Mouse (Mus musculus) left cerebral cortex, adult 8-10 months (tissue): ENCODE results near the gene Dpagt1. TPM values are rescaled to one million over a fixed set of nuclear protein-coding genes. Genes with fewer than 3 reads are reported as not detected.
A peak's percentile ranks its signal among the peaks of the same experiment; 100 is the strongest.
"Not testable (repeated sequence)": the region's sequence is repeated elsewhere in the genome, so short reads cannot be mapped to it uniquely, and the experiment has no call there.

Experiments used
- DNase-seq, 2 experiments: peaks; one replicate each; pipeline ENCODE4 v3.0.0; 2022; ENCODE audit warnings: low spot score in 2 of 2
- total RNA-seq, 4 experiments: library from RNA; stranded (reverse); gene quantifications; 2 replicates each; pipeline ENCODE4 v1.2.4; 2022

Gene Dpagt1
- total RNA-seq, 4 experiments from 2014 or later, result 15.2 to 16.9 (median 16.5) TPM

DNA sequence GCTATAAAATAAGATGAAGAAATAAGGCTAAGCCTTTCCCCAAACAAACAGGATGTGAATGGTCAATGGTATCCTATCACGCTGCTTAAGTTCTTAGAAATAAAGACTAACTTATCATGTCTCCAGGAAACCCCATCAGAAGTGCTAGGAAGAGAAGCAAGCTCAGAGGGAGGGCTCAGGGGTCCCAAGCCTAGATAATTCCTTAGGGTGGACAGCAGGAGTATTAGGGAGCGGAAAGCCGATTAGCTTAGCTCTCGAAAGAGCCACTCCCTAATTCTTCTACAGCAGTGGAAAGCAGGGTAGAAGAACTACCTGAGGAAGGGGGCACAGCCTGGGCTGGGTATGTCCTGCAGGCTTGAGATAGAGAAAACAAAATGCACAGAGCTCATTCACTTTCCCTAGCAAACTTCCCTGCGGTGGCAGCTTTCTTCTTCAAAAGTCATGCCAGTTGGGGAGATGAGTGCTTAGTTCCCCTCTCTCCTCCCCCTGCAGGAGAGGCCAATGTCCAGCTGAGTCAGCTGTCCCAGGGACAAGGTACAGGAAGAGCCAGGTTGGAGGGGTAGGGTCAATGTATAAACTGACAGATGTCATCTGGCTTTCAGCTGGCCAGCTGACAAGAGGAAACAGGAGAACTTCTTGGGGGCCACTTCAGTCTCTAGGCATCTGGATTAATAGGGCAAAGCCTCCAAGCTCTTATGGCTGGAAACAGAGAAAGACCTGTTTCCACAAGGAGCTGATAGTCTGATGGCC lies 7.6 kb upstream of the Dpagt1 start:
- no peak for DNase-seq

- DNase-seq, result no peak
Observed at GRCm38 (mm10) chr9:44318826-44319095, 7.1 kb upstream of the Dpagt1 start.

- DNase-seq, result no peak
Observed at GRCm38 (mm10) chr9:44319105-44319886, 6.5 kb upstream of the Dpagt1 start.

DNA sequence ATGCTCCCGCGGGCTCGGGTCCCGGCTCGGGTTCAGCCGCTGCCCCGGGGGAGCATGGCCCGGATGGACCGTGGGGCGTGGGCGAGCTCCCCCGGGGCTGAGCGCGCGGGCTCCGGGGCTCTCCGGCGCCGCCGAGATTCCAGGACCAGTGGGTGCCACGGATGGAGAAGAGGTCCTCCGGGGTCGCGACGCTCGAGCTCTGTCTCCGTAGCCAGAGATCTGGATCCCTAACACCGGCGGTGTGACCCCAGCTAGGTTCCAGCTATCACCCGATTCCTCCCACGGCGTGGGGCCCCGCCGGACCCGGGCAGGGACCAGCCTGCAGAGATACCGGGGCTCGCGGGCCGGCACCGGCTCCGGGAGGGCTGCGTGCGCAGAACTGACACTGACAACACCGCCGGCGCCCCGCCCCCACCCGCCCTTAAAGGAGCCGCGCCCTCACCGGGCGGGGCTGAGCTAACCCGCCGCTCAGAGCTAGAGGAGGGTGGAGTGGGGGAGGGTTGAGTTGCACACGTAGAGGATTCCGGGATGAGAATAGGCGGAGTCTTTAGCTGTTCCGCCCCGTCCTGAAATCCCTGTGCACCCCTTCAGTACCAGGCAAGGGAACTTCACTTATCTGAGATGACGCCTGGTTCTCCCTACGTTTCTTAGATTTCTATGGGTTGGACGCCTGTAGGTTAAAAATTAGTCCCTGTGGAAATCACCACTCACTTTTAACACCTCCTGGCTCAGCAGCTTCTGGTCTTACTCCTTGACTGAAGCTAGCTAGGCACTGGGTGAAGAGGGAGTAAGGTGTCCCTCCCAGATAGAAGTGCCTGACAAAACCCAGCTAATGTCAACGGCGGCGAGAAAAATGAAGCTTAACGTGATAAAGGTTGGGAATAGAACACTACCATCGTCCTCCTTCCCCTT lies 5.7 kb upstream of the Dpagt1 start, which contains the start of gene C2cd2l:
TSS of gene C2cd2l (minus strand) at position 399 of the 912 bp plus-strand sequence.
- DNase-seq, result peak; percentile 68 to 95

DNA sequence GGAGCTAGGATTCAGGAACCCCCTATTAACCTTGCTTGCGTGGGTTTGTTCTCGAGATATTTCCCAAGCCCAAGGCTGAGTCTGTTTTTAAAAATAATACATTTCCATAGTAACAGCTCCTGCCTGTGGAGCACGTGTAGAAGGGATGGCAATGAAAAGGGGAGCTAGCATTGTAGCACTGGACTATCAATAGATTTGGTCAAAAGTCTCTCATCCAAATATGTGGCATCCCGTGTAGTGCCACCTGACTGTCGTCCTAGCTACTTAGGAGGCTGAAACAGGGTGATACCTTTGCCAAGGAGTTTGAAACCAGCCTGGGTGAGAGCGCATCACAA lies 5.1 kb upstream of the Dpagt1 start:
- DNase-seq, result peak in 1 of 2 experiments; percentile 55

DNA sequence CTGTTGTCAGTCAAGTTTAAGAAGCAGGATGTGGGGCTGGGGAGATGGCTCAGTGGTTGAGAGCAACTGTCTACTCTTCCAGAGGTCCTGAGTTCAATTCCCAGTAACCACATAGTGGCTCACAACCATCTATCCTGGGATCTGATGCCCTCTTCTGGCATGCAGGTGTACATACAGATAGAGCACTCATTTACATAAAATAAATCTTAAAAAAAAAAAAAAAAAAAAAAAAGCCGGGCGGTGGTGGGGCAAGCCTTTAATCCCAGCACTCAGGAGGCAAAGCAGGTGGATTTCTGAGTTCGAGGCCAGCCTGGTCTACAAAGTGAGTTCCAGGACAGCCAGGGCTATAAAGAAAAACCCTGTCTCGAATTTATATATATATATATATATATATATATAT lies 2.2 kb upstream of the Dpagt1 start:
- not testable (repeated sequence) for DNase-seq

GRCm38 (mm10) chr9:44324147-44324546 lies 1.7 kb upstream of the Dpagt1 start:
- no peak for DNase-seq

DNA sequence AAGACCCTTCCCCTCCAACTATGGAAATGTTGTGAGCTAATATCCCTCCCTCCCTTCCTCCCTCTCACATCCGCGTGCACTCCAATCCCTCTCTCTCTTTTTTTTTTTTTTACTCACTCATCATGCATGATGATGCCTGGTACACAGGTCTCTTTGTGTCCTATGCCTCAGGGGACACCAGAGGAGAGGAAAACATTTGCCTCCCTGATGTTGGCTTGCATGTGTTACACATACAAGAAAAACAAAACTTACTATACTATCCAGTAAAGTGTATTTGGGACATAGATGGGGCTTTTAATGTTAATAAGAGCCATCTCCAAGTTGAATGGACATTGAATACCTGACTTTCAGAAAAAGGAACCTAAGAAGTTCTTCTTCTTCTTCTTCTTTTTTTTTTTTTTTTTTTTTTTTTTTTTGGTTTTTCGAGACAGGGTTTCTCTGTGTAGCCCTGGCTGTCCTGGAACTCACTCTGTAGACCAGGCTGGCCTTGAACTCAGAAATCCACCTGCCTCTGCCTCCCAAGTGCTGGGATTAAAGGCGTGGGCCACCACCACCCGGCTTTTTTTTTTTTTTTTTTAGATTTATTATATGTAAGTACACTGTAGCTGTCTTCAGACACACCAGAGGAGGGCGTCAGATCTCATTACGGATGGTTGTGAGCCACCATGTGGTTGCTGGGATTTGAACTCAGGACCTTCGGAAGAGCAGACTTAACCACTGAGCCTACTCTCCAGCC lies 619 bp upstream of the Dpagt1 start:
- not testable (repeated sequence) for DNase-seq

DNA sequence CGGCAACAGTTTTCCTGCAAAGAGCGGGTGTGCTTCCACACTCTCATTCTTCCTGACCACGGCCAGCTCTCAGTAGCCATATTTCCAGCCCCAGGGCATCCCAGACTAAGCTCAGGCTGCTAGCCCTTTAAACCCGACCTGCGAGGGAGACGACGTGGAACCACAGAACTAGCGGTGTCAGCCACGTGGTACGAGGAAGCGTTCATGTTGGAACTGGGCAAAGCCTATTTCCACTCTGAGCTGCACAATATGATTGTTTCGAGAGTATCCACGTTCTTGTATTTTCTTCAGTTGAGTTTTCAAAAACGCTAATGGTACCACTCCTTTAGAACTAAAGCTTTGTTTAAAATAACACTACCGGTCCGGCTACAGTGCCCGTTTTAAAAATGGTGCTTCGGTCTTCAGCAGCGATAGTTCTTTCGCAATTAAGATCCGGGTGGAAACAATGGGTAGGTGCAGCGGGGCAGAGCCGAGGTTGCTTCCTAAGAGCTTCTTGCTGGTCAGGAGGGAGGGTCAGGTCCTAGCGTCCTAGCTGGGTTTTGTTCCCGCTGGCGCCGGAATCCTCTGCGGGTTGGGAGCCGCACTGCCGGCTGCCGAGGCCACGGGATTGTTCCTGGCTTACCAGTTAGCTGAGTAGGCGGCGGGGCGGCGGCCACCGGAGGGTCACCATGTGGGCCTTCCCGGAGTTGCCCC lies 698 bp downstream of the Dpagt1 start:
- DNase-seq, result peak; percentile 78 to 82

DNA sequence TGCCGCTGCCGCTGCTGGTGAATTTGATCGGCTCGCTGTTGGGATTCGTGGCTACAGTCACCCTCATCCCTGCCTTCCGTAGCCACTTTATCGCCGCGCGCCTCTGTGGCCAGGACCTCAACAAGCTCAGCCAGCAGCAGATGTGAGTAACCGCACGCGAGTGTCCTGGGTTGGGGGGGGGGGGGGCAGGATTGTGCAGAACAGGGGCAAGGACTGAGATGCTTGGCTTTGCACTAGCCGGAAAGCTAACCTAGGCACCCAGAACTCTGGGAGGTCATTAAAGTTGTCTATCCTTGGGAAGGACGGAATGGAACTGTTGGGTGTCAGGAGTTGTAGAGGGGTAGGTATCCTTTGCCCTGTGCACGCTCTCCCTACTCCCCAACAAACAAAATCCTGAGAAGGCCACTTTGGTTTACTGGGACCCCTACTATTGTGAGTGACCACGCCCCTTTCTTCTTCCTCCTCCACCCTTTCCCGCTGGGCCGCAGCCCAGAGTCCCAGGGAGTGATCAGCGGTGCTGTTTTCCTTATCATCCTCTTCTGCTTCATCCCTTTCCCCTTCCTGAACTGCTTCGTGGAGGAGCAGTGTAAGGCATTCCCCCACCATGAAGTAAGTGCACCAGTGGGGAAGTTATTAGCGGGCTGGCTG lies 1.4 kb downstream of the Dpagt1 start:
- DNase-seq, result no peak

DNA sequence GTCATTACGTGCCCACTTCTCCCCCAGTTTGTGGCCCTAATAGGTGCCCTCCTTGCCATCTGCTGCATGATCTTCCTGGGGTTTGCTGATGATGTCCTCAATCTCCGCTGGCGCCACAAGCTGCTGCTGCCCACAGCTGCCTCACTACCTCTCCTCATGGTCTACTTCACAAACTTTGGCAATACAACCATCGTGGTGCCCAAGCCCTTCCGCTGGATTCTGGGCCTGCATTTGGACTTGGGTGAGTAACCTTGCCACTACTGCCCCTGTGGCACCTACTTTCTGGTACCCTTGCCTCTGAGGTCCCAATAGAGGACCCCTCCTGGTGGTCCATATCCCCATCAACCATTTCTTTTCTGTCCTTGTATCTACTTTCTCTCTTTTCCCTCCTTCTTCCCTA lies 2.1 kb downstream of the Dpagt1 start:
- DNase-seq, result no peak

DNA sequence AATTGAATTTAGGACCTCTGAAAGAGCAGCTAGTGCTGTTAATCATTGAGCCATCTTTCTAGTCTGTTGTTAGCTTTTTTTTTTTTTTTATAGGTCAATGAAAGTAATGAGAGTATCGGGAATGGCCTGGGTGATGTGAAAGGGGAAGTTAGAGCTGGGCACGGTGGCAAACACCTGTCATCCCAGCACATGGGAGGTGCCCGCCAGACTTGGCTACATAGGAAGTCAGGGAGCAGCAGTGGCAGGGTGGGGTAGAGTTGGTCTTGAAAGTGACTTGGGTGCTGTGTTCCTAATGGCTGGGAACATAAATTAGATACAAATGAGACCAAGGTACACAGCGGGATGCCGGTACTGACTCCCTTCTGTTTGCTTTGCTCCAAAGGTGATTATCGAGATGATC lies 4.9 kb downstream of the Dpagt1 start:
- no peak for DNase-seq

DNA sequence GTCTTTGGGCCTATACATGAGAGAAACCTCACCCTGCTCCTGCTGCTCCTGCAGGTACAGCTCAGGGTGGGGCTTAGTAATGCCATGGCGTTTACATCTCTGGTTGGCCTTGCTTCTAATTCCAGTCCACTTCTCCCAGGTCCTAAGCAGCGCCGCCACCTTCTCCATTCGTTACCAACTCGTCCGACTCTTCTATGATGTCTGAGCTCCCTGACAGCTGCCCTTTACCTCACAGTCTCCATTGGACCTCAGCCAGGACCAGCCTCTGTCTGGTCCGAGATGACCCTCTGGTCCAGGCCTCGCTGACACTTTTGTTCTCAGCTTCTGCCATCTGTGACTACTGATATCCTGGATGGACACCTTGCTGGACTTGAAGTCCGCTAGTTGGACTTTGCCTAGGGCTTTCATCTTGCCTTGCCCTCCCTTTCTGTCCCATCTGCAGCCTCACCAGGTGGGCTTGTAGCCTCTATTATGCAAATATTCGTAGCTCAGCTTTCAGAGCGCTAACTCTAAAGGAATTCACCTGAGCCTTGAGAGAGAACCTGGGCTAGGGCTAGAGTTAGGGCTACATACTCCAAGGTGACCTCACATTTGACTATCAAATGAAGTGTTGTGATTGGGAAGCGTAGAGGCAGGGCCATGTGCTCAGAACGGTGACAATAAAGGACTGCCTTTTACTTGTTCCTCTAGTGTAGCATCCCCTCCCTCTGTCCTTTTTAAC lies 7.3 kb downstream of the Dpagt1 start:
- DNase-seq, result no peak

DNA sequence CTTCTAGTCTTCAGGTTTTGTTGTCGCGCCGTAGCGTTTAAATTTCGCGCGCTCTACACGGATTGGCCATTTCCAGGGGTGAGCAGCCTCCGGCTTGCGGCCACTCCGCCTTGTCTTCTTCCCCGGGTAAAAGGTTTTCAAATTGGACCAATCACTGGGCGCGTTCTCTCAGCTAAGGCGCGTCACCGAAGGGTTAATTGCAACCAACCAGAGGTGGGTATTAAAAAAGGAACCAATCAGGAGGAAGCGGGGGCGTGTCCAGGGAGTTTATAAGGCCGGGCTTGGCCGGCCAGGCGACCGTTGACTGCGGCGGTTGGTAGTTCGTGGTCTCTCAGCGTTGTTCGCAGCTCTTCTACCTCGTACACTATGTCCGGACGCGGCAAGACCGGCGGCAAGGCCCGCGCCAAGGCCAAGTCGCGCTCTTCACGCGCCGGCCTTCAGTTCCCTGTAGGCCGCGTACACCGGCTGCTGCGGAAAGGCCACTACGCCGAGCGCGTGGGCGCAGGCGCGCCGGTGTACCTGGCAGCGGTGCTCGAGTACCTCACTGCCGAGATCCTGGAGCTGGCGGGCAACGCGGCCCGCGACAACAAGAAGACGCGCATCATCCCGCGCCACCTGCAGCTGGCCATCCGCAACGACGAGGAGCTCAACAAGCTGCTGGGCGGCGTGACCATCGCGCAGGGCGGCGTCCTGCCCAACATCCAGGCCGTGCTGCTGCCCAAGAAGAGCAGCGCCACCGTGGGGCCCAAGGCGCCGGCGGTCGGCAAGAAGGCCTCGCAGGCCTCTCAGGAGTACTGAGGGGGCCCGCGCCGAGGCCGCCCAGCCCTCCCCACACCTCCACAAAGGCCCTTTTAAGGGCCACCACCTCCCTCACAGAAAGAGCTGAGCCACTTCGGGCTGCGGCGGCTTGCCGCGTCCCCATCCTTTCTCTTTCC lies 8.8 kb downstream of the Dpagt1 start, which contains the start of gene H2afx:
TSS of gene H2afx (plus strand) at position 299 of the 935 bp plus-strand sequence.
- DNase-seq, result peak; percentile 99

GRCm38 (mm10) chr9:44335331-44336092 lies 9.7 kb downstream of the Dpagt1 start:
- no peak for DNase-seq

DNA sequence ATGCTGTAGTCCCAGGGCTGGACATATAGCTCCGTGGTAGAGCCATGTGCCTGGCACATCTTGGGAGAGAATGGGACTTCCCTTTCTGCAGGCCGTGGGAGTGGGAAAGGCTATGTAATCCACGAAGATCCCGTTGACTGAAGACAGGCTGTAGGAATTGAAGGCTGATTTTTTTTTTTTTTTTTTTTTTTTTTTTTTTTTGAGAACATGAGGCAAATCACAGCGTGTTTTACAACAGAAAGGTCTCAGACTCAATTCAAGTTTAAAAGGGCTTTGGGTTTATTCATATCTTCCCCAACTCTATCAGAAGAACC lies 10.2 kb downstream of the Dpagt1 start:
- DNase-seq, result no peak

GRCm38 (mm10) chr9:44336513-44336912 lies 10.7 kb downstream of the Dpagt1 start:
- DNase-seq, result not testable (repeated sequence)

DNA sequence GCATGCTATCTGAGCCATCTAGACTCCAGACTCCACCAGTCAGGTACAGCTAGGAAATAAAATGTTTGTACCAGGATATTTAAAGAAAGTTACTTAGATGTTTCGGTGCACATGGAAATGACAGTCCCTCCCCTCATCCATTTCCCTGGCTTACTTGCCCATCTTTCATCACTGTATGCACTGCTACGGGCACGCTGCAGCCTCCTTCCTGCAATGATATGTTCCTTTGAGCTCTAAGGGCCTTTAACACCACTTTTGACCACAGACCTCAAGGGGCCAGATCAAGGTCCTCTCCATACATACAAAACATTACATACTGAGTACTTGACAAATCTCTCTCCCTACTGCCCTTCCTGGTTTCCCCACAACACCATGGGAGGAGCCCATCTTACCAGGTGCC lies 11.1 kb downstream of the Dpagt1 start:
- DNase-seq, result no peak
